Mouse (Mus musculus): ENCODE results near the gene Tube1.
A peak's percentile ranks its signal among the peaks of the same experiment; 100 is the strongest.
"Not testable (repeated sequence)": the region's sequence is repeated elsewhere in the genome, so short reads cannot be mapped to it uniquely, and the experiment has no call there.

Tube1 gene

GRCm38 (mm10) chr10:39170181-39170580 lies 36.4 kb downstream of the Tube1 start:
- peak; percentile 90 to 93 for DNase-seq

DNA sequence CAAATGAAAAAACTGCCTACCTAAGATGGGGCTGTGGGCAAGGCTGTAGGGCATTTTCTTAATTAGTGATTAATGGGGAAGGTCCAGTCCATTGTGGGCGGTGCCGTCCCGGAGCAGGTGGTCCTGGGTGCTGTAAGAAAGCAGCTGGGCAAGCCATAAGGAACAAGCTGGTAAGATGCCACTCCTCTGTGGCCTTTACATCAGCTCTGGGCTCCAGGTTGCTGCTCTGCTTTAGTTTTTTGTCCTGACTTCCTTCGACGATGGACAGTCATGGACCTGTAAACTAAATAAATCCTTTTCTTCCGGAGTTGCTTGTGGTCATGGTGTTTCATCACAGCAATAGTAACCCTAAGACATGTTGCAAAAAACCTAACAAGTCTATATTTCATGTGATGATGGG lies 36.9 kb downstream of the Tube1 start:
- DNase-seq, result peak; percentile 28 to 32

GRCm38 (mm10) chr10:39171134-39171533 lies 37.4 kb downstream of the Tube1 start:
- peak; percentile 96 for DNase-seq

- peak; percentile 96 to 97 for DNase-seq
Measured at GRCm38 (mm10) chr10:39171603-39172539, 38.1 kb downstream of the Tube1 start.

DNA sequence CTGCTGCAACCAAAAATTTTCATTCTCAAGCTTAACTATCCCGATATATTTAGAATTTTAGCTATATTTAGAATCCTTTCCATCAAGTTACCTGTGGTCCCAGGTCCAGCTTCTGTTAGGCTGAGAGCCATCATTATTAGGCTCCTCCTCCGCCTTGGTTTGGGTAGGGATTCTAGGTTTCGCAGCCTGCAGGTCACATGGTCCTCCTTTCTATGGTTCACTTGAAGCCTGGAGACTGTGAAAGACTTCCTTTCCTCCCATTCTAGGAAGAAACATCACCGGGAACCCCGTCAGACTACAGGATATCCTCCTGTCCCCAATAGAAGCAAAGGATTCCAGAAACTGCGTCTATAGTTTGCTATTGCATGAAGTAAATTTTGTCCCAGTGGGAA lies 38.8 kb downstream of the Tube1 start:
- DNase-seq, result no peak

DNA sequence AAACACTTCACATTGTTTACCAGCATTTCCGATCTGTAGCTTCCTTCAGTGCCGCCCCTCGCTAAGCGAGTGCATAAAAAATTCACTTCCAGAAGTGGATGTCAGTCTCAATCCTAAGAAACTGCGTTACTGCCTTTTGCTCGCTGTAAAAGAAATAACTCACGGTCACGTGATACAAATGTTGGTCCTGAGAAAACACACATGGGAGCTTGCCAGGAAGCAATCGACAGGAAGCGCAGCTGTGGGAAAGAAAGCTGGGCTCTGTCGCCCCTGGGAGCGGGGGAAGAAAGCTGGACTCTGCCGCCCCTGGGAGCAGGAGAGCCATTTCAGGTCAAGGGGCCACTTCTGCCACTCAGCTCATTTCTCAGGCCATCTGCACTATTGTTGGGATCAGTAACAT lies 39.3 kb downstream of the Tube1 start:
- peak; percentile 56 to 57 for DNase-seq

DNA sequence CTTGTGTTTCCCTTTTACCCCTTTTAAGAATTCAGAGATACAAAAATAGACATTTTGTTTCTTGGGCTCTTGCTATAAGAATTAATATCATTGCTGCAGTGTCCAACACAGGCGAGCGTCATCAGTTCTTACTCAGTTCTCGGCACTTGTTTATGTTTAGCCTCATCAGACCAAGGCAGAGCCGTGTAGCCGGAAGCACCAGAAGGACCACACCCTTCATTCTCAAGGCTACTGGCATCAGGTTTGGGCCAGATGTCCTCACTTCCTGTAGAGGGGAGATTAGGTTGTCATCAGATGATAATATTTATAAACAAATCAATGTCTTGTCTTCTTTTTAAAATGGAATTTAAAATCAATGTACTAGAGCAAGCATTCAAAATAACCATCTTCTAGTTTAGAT lies 43.2 kb downstream of the Tube1 start:
- no peak for DNase-seq

DNA sequence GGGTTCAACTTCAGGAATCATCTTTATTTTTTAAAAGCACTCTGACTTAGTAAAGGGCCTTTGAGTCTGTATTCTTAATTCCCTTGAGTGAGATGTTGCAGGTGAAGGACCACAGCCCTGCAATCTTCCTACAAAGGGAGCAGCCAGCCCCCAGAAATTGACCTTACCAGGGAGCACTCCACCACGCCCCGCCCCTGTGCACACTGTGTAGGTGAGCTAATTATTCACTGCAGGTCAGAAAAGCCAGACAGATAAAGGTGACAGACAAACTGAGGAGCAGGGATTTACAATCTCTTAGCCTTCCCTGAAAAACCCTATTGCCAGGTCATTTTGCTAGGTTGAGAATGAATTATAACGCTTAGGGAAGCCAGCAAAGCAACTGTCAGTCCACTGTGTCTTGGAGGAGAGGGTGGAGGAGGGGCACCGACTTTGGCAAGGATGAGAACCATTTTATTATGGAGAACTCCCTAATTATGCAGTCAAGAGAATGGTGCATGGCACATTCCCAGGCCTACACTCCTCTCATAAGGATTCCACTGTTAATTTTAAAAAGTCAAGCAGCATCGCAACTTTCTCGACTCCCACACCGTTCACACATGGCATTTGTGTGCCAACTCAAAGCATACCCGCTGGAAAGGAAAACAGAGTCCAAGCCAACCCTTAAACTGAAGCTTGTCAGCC lies 51.2 kb downstream of the Tube1 start:
- peak in 1 of 2 experiments; percentile 42 for DNase-seq

GRCm38 (mm10) chr10:39185545-39185906 lies 51.8 kb downstream of the Tube1 start:
- DNase-seq, result no peak

DNA sequence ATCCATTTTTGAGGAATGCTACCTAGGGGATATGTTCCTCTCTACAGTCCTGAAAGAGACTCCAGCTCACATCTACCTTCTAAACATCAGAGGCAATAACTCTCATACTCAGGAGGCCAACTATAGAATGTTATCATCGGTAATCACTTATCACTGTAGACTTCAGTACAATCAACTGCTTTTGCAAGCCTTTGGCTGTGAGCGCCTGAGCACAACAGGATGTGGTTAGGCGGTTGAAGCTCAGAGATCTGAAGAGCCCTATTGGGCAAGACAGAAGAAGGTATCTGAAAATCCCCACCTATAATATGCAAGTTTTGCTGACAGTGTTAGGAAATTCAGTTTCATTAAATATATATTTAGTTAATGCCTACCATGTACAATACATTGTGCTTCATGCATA lies 58.9 kb downstream of the Tube1 start:
- no peak for DNase-seq

DNA sequence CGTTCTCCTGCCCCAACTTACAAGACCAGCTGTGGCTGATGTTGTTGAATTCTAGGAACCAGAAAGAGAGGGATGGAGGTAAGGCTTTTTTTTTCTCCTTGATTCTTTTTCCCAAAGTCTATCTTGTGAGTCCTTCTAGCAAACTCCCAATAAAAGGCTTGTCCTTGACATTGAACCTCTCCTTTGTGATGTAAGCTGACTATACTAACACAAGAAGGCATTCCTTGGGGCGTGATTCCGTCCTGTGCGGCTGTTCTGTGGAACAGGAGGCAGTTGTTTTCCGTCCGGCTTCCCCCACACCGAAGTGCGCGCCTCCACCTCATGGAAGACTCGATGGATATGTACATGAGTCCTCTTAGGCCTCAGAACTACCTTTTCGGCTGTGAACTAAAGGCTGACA lies 64.4 kb downstream of the Tube1 start:
- DNase-seq, result not testable (repeated sequence)

Measured in cerebellum, postnatal 10 days (tissue).